Mouse (Mus musculus) monocyte, adult 2 months (primary cell): Measurements from ENCODE around the gene Retnlg.
"Not testable (repeated sequence)": the region's sequence is repeated elsewhere in the genome, so short reads cannot be mapped to it uniquely, and the experiment has no call there.

ENCODE experiments used
- DNase-seq, 2 experiments: peaks; one replicate each; pipeline ENCODE4 v3.0.0; 2022; ENCODE audit warnings: low spot score in 2 of 2, low read depth in 1 of 2

Retnlg gene

GRCm38 (mm10) chr16:48872321-48872720 lies at the start of gene Retnlg:
Retnlg (plus strand) TSS chr16:48872621.
- no peak for DNase-seq

DNA sequence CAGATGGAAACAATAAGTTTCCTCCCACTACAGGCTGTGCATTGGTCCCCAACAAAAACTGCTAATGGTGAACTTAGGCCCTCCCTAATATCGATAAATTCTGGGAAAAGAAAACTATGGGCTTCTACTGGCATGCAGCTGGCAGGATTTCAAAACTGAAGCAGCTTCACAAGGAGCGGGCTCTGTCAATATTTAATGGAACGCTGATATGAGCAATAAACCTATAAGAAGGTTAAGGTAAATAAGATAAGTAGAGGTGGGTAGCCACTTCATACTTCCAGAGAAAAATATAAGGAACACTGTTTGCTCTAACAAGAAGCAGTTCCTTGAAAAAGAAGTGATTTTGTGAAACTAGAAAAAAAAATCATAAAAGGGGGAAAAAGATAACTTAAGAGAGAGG lies 45.9 kb upstream of the Retnlg start:
- DNase-seq = no peak

GRCm38 (mm10) chr16:48827625-48828024 lies 44.8 kb upstream of the Retnlg start:
- no peak for DNase-seq

GRCm38 (mm10) chr16:48829060-48829459 lies 43.4 kb upstream of the Retnlg start:
- DNase-seq = no peak

GRCm38 (mm10) chr16:48832055-48832454 lies 40.4 kb upstream of the Retnlg start:
- no peak for DNase-seq

DNA sequence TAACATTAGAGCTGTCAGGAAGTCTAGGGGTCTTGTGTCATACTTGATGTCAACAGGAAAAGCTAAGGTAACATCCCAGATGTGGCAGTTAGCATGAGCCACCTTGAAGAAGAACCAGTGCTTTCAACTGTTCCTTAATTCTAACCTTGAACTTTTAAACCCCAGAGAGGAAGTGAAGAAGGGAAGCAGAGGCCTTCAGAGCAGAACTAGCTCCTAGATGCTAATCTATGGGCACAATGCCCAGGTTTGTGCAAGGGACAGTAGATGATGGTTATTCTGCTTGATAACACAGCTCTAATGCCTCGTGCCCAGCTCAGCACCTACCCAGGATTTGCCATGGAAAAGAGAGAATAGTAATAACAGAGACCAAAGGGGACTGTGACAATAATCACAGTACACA lies 38.8 kb upstream of the Retnlg start:
- DNase-seq = not testable (repeated sequence)

- DNase-seq = no peak
Observed at GRCm38 (mm10) chr16:48842266-48842665, 30.2 kb upstream of the Retnlg start, which contains the start of gene Retnla. Retnla (plus strand) TSS chr16:48842551.

- DNase-seq = no peak
Observed at GRCm38 (mm10) chr16:48843671-48844386, 28.6 kb upstream of the Retnlg start.

- peak in 1 of 2 experiments; percentile 3 for DNase-seq
Observed at GRCm38 (mm10) chr16:48865004-48865403, 7.4 kb upstream of the Retnlg start.

DNA sequence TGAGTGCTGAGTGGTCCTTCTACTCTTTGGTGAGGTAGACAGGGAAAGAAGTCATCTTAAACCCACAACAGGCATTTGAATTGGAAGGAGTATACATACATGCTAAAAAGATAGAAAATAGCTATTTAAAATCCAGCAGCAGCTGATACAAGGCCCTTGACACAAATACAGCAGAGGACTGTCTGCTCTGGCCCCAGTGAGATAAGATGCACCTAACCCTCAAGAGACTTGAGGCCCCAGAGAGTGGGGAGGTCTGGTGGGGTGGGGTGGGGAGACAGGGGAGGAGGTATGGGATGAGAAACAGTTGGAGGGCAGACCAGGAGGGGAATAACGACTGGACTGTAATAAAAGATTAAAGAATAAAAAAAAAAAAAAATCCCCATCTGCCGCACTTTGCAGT lies 4.7 kb upstream of the Retnlg start:
- no peak for DNase-seq

DNA sequence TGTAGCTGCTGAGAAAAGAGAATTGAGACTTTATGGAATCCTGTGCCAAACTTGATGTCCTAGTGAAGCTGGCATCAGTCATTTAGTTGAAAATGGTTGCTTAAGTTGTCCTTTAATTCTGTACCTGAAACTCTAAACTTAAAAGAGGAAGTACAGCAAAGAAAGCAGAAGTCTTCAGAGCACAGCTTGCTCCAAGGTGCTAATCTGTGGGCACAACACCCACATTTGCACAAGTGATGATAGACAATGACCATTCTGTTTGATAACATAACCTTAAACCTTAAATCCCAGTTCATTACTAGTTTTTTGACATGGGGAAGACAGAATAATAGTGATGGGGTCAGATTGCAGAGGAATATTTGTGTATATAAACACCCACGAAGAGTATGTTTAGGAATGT lies 3.8 kb upstream of the Retnlg start:
- no peak for DNase-seq

DNA sequence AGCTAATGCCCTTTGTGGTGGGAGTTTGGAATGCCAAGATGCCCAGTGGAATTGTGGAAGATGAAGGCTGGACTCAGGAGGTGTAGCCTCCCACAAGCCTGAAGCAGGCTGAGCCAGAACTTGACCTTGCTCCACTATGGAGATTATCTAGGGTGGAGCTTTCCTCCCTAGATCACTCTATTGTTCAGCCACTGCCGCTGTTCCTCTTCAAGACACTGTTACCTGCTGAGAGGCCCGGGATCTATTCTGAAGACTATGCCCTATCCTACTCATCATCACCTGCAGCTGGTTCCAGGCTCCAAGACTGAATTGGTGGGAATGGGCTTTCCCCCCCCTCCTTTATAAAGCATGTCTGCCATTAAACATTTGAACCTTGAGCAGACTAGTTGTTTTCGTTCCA lies 2.8 kb upstream of the Retnlg start:
- no peak for DNase-seq

GRCm38 (mm10) chr16:48871754-48872153 lies 667 bp upstream of the Retnlg start:
- DNase-seq = no peak

- no peak for DNase-seq
Observed at GRCm38 (mm10) chr16:48890733-48891132, 18.3 kb downstream of the Retnlg start.

- DNase-seq = no peak
Observed at GRCm38 (mm10) chr16:48899868-48900267, 27.4 kb downstream of the Retnlg start.

DNA sequence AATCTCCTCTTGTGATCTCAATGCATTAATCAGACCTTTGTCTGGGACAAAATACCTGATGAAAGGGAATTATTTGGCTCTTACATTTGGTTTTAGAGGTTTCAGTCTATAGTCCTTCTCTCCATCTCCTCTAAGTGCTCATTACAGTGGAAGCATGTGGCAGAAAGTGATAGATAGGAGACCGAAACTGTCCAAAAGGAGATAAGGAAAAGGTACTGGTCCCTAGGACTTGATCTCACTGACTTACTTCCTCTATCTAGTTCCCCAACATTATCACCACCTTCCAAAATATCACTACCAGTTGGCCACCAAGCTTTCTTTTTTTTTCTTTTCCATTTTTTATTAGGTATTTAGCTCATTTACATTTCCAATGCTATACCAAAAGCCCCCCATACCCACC lies 38.8 kb downstream of the Retnlg start:
- no peak for DNase-seq

DNA sequence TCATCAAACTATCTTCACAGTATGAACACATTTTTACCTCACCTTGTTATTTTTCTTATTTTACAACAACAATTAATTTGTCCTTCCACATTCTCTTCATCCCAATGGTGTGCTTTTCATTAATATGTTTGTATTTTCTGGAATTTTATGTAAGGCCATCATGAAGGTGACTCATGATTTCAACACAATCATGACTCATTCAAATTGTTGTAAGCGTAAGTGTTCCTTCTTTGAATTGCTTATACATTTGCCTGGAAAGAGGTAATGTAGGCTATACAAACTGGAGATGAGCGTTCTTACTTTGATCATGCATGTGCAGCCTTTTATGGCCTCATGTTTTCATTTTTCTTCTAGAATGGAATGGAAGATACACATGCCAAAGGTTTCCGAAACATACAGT lies 40.8 kb downstream of the Retnlg start:
- no peak for DNase-seq

- DNase-seq = no peak
Observed at GRCm38 (mm10) chr16:48923724-48924123, 51.3 kb downstream of the Retnlg start.
